Mouse (Mus musculus) gonadal fat pad, adult 2 months (tissue): Measurements from ENCODE around the gene Rab35. TPM values are rescaled to one million over a fixed set of nuclear protein-coding genes. Genes with fewer than 3 reads are reported as not detected.

Experiments used
- DNase-seq: peaks from one replicate; pipeline ENCODE4 v3.0.0-alpha.2; 2012; ENCODE audit warnings: low read depth
- polyA plus RNA-seq: library from polyadenylated mRNA; depleted of rRNA; stranded (reverse); fragments of >200 nt; gene quantifications from 2 replicates; pipeline ENCODE4 v1.2.3, GENCODE M21; 2012

Gene Rab35
- polyA plus RNA-seq, 1 experiment: 51.2 TPM

DNA sequence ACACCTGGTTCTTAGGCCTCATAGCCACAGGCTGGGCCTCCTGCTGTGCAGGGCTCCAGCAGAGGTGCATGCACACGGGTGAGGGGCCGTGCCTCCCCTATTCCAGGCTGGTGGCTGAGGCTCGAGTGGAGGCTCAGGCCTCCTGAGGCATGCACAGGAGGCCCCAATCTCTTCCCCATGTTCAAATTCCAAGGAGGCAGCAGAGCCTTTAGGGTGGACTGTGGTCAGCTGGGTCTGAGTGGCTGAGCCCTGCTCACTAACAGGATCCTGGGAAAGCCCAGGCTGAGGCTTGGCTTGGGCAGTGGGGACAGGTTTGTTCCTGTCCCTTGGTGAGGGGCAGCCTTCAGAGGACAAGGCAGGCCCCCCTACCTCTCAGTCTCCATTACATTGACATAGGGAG is 17.2 kb downstream of the Rab35 start:
- no peak for DNase-seq

DNA sequence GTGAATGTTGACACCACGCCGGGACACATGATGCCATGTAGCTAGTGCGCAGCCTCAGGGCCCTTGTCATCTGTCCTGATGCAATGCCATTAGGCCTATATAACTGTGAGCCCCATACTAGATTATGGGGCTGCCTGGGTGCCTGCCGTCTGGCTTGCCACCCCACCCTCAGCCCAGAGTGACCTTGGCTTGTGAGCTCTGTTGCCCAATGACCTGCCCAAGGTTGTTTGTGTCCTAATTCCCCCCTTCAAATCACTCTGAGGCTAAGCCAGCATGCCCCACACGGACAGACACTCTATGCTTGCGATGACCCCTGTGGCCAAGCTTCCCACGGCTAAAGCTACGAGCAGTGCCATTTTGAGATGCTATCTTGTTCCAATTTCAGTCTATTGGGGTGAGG is 18.0 kb downstream of the Rab35 start:
- DNase-seq: no peak

DNA sequence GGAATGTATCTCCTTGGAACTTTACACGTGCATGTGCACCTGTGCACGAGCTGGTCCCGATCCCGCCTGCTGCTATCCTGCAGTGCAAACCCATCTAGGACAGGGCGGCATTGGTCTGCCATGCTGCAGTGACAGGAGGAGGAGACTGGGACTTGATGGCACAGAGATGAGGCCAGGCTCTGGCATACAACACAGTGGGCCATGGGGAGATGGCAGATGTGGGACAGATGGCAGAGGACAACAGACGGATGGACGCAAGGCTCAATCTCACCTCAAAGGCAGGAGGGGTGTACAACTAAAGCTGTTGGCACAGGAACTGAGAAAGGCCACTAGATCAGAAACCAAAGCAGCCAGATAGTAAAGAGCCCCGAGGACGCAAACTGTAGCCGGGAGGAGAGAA is 19.2 kb downstream of the Rab35 start:
- DNase-seq: no peak

DNA sequence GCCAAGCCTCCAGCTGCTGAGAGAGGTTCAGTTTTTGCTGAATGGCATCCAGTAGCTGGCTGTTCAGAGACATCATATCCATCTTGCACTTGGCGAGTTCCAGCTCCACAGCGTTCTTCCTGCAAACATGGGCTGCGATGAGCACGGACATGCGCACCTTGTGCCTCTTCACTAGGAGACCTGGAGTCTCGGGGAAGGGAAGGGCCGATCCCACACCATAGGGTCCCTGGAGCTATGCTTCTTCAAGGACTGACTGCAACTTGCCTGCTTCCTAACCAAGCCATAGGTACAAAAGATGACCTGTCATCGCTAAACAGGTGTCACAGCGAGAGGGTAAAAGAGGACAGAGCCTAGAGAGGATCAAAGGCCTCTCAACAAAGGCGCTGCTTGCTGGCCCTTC is 20.1 kb downstream of the Rab35 start:
- DNase-seq: no peak

DNA sequence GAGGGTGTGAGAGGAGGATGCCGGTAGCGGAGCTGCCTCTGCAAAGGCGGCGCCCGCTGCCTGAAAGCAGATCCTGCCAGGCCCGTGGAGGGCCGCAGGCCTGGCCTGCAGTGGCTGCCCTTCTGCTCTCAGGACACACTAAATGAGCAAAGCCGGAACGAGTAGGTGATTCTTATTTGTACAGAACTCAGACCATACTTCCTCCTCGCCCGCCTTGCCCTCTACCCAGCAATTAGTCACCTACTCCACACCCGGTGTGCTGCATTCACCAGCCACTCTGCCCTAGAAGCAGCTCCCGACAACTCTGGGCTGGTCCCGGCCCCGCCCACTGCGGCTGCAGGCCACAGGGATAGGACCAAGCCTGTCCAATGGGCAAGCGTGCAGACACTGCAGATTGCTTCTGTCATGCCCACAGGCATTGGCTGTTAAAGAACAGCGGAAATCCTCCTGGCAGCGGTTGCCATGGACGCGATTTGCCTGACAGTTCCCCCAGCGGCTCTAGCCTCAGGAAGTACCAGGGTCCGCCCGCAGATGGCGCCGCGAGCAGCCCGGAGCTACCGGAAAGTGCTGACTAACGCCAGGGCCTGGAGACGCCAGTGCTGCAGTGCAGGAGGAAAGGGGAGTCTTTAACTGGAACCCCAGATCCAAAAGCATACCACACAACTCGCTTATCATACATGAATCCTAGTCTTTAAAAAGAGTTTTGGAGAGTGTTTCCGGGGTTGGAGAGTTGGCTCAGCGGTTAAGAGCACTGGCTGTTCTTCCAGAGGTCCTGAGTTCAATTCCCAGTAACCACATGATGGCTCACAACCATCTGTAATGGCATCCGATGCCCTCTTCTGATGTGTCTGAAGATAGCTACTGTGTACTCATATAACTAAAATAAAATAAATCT is 21.2 kb downstream of the Rab35 start:
- peak; percentile 77 for DNase-seq

DNA sequence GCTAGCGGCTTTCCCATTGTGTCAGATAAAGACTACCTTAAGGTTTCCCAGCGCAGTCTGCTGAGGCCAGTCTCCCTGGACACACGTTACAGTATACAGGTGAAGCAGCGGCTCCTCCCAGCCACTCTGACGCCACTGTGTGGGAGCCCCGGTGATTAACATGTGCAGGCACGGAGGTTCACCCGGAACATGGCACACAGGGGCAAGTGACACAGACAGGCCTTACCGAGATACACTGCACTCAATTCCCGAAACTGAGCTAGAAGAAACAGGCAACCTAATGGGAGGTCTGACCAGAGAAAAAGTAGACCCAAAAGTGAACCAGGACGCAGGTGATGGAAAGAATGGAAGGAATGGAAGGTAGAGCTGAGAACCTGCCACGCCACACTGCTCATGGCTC is 22.1 kb downstream of the Rab35 start:
- DNase-seq: no peak

DNA sequence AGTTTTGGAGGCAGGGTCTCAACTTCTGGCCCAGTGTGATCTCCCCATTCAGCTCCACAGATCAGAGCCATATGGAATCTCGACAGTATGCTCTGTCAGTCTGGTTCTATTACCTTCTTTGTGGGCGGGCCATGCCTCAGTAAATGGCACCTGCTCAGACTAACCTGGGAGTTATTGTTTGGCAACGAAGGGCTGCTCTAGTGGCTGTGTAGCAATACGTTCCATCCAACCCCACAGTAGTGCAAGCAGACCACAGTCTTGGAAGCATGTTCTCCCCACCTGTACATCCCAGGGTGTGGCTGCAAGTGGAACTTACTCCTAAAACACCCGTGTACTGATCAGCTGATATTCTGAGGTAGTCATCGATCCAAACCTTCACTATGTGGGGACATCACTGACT is 25.0 kb downstream of the Rab35 start:
- peak; percentile 72 for DNase-seq

DNA sequence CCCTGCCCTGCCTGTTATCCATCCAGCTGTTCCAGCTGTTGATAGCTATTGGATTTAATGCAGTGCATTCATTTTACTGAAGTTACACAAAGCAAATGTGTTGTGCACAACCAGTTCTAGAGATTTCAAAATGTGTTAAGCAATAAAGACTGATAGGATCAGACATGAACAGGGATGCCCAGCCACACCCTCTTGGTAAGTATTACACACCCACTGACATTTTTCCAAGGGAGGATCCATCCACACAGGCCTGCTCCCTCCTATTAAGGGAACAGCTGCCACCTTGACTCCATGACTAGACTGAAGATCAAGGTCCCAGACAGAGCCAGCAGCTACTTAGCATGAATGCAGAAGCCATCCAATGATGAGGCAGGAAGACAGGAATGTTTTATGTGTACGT is 25.5 kb downstream of the Rab35 start:
- peak; percentile 91 for DNase-seq

DNA sequence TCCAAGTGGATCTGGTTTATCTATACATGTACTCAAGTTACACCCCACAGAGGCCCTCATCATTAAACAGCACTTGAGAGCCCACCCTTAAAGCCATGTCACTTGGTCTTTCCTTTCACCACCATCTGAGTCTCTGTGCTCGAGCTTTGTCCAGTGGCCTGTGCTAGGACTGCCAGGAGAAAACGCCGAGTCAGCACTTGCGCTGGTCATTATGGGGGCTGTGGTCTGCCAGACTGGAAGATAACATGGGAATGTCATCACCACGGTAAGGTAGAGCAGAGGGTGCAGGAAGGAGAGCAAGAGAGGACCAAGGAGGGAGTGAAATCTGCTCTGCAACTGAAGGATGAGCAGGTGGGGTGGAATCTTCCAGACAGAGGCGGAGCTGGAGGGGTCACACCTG is 26.6 kb downstream of the Rab35 start:
- DNase-seq: no peak

DNA sequence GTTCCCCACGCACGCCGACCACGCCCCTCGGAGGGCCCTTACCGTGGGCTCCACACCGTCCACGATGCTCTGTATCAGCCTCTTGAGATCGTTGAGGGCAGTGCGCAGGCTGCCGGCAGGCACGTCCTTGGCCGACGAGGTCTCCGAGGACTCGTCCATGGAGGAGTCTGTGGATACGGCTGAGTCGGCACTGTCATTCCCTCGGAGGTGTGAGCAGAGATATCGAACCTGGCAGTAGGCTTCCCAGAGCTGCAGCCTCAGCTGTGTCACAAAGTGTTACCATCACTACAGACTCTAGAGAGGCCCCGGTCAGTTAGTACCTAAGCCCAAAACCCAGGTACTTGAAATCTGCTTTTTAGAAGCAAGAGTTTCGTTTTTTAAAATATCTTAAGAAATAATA is 30.9 kb downstream of the Rab35 start:
- DNase-seq: no peak

DNA sequence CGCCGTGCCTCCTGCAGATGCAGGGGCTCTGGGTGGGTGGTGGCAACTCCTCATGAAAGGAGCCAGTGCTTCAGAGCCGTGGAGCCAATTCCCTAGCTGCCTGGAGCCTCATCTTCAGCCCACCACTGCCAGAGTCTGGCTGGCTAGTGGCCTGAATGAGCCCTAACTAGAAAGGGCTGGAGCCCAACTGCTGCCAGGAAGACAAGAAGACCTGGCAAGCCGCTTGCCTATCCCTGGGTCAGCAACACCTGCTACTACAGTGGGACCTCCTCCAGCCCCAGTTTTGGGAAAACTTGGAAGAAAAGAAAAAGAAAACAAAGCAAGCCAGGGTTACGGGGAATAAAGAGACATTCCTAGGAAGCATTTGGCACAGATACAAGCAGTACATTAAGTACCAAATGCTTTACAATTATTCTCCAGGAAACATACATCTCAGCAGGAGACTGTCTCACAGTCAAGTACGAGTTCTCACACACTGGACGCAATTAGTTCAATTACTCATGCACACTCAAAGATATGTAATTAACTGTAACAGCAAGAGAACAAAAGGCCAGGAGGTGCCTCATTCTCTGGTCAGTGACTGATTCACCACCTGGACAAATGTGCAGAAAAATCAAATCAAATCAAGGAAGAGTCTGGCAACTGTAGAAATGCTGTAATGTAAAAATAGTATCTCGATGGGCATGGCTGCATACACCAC is 34.8 kb downstream of the Rab35 start:
- DNase-seq: no peak

DNA sequence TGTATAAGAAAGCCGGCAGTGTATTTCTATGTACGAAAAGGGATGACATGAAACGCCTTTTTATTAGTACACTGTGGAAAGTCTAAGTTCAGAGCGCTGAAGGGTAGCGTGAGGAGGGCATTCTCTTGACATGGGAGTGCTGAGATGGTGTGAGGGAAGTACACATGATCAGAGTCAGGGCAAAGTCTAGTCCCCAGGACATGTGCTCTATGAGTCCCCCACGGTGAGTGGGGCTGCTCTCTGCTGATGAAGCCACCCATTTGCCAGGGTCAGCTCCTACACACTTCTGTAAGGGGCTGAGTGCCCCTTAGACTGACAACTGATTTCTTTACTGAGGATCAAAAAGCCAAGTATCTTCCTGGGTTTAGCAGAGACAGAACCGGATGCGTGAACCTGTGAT is 35.5 kb downstream of the Rab35 start:
- no peak for DNase-seq

DNA sequence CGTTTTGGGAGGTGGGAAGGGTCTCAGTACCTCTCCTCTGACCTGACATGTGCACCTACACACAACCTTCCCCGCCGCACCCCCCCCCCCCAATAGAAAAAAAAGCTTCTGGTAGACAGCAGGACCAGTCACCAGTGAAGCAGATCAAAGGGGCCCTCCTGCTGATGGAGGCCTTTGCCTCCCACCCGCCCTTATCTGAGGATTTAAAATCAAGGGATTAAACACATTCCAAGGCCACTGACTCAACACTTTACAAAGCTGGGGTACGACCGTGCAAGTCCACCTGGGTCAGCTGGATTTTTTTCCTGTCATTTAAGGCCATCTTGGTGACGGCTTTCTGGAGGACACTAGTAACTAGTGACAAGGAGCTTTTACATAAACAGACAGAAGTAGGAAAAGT is 36.2 kb downstream of the Rab35 start:
- no peak for DNase-seq

DNA sequence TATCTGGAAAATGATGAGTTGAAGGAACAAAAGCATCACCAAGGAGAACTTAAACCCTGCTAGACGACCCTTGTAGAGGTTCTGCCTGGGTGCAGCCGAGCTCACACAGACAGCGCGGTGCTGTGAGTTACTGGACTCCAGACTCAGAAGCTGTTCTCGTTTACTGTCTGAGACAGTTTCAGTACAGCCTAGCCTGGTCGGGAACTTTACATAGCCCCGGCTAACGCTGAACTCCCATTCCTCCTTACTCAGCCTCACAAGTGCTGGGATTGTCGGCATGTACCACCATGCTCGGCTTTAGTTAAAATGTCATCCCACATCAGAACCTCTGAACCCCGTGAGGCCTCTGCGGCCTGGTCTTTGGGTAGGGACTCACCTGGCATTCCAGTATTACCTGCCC is 37.3 kb downstream of the Rab35 start:
- no peak for DNase-seq

DNA sequence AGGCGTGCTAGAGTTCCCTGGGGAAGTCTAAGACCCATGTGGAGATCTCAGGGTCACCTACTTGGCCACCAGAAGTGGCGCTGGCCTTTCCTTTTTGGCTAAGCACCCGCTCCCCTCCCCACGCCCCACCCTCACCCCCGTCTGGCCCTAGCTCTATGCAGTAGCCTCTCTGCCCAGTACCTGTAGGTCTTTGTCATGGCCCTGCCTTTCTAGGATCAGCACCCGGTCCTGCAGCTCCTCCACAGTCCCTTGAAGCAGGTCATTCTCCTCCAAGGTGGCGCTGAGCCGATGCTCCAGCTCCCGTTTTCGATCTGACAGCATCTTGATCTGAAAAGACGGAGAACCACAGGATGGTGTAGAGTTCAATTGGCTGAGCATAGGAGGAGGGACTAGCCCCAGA is 38.3 kb downstream of the Rab35 start:
- DNase-seq: no peak

DNA sequence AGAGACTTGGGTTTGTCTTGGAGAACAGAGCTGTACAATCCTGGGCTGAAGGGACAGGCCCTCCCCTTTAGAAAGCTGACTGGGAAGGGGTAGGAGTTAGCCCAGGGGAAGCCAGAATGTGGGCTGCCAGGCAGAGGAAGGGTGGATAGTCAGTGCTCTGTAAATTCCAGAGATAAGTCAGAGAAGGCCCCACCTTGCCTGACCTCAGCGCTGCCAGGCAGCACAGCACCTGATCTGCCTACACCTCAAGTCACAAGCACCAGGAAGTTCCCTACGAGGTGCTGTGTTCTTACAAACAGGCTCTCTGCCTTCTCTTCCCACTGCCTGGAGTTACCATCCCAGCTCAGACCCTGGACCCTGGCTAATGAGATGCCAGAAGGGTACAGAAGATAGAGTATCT is 38.7 kb downstream of the Rab35 start:
- DNase-seq: no peak

DNA sequence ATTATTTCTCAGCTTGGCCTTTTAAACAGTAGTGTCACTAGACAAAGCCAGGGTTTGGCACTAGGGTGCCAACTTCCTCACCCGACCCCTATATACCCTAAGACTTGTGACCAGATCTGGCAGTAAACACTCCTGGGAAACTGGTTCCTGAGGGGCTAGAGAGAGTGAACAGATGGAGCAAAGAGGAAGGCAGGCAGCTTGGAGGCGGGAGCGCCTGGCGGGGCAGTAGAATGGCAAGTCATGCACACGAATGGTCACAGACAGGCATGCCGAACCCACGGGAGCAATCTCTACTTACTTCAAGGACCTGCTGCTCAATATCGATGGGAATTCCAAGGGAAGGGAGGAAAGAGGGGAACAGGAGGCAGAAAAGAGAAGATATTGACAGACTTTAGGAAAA is 40.1 kb downstream of the Rab35 start:
- no peak for DNase-seq

DNA sequence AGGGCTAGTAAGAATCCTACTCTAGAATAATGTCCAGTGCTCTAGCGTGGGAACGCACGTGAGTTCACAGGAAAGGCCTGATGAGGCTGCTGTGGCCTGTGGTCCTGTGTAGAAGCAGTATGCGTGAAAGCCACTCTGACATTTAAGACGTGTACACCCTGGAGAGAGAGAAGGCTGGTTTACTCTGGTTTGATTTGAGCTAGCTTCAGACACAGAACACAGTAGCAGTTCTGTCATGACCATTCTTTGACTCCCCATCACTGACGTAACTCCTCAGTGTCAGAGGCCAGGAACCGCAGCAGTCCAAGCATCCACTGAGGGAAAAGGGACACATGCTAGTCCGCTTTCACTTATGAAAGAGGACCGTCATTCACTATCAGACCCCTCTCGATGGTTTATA is 53.4 kb downstream of the Rab35 start:
- DNase-seq: no peak

DNA sequence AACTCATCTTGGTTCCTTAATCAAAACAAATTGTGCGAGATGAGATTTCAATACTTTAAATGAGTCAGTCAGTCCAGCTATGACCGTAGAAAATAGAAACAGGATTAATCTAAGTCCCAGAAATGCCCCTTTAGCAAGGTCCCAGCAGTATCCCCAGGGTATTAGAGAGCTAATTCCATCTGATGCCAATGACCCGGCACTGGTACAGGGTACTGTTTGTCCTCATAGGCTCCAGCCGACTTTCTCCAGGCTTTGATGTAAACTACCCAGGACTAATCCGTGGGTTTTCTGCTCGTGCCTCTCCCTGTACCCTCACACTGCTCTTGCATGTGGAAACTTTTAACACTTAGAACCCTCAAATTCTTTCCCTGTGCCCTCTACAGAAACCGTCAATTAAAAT is 55.0 kb downstream of the Rab35 start:
- no peak for DNase-seq

DNA sequence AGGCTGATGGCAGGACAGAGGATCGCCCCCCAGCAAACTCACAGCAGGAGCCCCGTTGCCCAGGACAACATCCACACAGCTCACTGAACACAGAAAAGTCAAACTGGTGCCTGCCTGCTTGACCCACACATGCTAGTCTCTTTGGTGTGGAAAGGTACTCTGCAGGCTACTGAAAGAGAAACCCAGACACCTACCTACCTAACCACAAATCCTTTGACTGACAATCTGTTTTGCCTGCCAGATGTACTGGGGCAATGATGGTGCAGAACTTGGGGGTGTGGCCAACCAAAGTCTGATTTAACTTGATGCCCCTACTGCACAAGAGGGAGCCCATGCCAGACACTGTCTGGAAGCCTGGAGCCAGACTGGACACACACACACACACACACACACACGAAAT is 61.6 kb downstream of the Rab35 start:
- no peak for DNase-seq

DNA sequence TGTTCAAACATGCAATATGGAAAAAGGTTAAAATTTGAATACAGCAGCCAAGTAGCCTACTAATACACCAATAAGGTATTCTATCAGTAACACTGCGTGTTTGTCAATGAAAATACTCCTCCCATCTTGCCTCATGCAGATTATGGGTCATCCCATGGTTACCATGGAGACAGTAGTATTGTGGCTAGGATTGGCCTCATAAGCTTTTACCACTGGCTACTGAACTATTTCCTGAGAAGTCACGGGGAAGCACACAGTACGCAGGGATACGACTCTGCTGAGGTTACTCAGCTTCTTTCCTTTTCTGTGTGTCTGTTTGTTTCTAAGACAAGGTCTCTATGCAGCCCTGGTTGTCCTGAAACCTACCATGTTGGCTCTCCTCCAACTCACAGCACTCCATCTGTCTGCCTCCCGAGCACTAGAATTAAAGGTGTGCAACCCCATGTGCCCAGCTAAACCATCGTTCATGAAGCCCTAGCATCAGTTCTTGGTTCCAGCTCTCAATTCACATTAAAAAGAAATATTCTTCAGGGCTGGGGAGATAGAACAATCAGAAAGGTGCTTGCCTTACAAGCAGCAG is 63.6 kb downstream of the Rab35 start:
- no peak for DNase-seq

DNA sequence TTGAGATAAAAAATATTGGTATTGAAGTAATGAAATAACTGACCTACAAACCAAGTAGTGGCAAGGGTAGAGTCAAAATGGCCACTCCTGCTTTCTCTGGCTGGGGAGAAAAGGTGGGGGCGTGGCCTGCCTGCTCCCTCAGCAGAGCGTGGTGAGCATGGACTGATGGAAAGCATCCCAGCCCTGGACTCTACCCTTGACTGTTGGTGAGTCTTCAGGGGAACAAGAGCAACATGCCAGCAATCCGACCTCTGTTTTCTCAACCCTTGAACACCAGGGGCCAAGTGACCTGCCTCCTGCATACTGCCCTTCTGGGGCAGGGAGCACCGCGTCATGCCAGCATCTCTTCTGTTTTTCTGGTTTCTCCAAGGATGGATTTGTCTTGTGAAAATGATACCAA is 65.1 kb downstream of the Rab35 start:
- DNase-seq: no peak
